Mouse (Mus musculus) right cerebral cortex, postnatal 10 days (tissue): ENCODE measurements around the gene Timeless.

Source experiments
- DNase-seq, 2 experiments: peaks; one replicate each; pipeline ENCODE4 v3.0.0; 2021; ENCODE audit warnings: low spot score in 2 of 2

Timeless gene

DNA sequence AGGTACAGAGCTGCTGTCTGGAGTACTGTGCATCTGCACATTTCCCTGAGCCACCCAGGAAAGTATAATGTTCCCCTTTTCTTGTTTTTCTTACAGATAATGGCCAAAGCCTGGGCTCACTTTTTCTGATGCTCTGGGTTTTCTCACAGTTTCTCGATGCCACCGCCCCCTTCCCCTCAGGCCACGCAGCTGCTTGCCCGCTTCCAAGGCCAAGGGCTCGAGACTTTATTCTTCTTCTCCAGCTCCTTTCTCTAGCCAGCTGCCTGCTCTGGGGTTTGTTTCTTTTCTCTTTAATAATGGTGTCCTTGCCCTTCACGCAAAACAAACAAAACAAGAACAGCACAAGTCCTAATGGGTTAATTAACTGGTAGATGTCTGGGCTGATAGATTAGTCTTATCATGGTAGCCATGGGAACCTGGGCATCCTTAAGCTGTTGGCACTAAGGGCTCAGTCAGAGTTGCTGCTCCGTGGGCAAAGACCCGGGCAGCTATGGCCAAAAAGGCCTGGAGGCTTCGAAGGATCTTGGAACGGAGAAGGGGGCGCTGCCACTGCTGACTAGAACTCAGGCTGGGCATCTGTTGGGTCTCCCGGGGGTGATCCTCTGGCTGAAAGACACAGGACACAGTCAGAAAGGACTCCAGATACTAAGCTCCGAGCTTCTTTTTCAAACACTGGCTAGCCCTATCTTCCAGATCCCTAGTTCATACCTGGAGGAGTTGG lies 64.7 kb downstream of the Timeless start:
- DNase-seq: no peak

DNA sequence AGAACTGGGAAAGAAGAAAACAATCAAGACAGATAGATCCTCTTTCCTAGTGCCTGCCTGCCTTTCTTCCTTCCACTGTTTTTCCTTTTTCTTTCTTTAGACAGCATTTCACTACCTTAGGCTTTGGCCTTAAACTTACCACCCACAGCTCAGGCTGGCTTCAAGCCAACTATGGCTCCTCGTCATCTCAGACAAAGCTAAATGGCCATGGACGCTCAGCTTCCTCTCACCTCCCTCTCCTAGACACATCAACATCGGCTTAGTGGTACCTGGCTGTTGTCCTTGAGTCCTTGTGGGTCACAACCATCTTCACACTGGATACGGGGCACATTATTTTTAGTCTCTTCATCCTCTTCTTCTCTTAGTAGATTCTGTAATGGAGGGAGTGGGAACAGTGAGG lies 65.4 kb downstream of the Timeless start:
- no peak for DNase-seq

DNA sequence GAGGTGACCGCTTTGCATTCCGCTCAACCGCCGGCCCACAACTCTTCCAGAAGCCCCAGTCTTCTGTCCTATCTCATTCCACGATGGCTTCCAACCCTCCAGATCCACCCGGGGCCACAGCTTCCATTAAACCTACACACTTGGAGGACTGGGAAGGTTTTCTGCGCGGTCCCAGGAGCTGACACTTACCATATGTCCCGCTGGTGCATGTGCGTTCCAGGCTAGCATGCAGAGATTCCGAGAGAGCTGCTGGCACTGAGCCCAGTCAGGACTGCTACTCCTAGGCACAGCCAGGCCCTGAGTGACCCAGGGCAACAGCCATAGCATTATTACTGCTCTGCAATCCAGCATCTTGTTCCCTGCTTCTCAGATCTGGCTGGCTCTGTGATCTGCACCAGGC lies 65.8 kb downstream of the Timeless start:
- no peak for DNase-seq

DNA sequence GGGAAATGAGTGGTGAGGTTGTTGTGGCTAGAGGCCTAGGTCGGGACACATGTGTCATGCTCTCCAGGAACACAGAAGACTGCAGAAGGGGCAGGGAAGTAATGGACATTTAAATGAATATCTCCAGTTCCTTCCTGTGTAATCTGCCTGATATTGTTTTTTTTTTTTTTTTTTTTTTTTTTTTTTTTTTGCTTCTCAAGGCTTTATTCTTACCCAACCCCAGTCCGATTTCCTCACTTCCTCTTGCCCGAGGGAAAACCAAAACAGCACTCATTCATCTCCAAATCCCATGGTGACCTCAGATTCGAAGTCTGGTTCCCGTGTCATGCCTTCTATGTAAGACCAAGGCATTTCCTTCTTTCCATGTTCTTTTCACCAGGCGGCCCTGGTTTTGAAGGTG lies 66.4 kb downstream of the Timeless start:
- DNase-seq: no peak

DNA sequence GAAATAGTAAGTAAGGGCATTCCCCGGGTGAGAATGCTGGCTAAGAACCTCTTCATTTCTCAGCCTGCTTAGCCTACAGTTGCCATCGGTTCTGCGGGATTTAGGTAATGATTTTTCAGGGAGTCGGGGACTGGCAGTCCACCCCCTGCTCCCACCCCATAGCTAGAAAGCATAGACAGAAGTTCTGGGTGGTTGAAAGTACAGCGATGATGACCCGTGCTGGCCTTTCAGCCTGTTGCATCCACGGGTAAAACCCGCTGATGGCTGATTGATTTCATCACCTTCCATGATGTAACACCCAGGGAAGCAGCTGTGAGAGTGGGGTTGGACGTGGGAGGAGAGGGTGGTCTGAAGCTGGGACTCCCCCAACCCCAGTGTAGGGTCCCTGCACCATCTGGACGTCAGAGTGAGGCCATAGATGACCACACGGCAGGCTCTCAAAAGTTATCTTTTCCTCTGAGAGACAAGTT lies 66.9 kb downstream of the Timeless start, which contains the start of gene Il23a:
Gene Il23a, minus strand, starts transcription at position 51 of the 470 bp plus-strand sequence.
- no peak for DNase-seq

DNA sequence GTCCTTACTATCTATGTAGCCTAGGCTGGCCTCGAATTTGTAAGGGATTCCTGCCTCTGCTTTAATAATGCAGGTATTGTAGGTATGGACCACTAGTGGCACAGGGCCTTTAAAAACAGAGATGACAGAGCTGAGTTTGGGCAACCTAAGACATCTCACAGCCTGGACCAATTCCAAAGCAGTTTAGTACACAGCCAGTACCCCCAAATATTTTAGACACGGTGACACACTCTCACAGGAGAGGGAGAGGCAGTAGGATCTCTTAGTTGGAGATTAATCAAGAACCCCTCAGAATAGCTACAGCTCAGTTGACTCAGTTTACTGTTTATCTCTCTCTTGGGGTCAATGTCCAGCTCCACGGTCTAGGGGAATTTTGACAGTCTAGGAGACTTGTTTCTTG lies 70.5 kb downstream of the Timeless start:
- DNase-seq: no peak
